Mouse (Mus musculus) macrophage (primary cell): ENCODE data around the gene Zfp418. TPM values are rescaled to one million over a fixed set of nuclear protein-coding genes. Genes with fewer than 3 reads are reported as not detected.

Experiments
- polyA plus RNA-seq: library from polyadenylated mRNA; stranded (reverse); fragments of 250-400 nt; gene quantifications from 3 replicates; pipeline ENCODE4 v1.2.4, GENCODE M21; 2018; ENCODE audit warnings: inconsistent platforms

The Zfp418 gene
- polyA plus RNA-seq, 1 experiment from 2014 or later = 3.5 TPM

Other genes with a start within 250 kb of the Zfp418 start
- gene Aurkc, start 176.0 kb upstream of the Zfp418 start, polyA plus RNA-seq = not detected in 3 replicates
- 7.1 to 9.2 TPM (median 8.7 TPM) in 3 replicates for gene Zfp954, start 49.8 kb upstream of the Zfp418 start, polyA plus RNA-seq
- gene Zfp773, start 34.6 kb upstream of the Zfp418 start, polyA plus RNA-seq = 0.58 to 1.2 TPM (median 0.62 TPM) in 3 replicates
- 1.7 to 2.5 TPM (median 2.1 TPM) in 3 replicates for gene Zfp772, start 38.7 kb downstream of the Zfp418 start, polyA plus RNA-seq
- gene Vmn2r29, start 76.0 kb downstream of the Zfp418 start, polyA plus RNA-seq = 0.50 TPM in 1 of 3 replicates, not detected in the others
- 1.1 to 1.8 TPM (median 1.2 TPM) in 3 replicates for gene Gm45844, start 107.0 kb downstream of the Zfp418 start, polyA plus RNA-seq
- 32.2 to 39.5 TPM (median 37.0 TPM) in 3 replicates for gene Clcn4, start 129.5 kb downstream of the Zfp418 start, polyA plus RNA-seq
- not detected in 3 replicates for gene Vmn2r30, start 166.3 kb downstream of the Zfp418 start, polyA plus RNA-seq
- gene Gm45783, start 203.2 kb downstream of the Zfp418 start, polyA plus RNA-seq = not detected in 3 replicates
- gene Vmn2r31, start 228.4 kb downstream of the Zfp418 start, polyA plus RNA-seq = not detected in 3 replicates